Mouse (Mus musculus) ES-E14 (cell line): ENCODE results near the gene Gdpd5.

ENCODE experiments used
- CHD2 ChIP-seq: IDR thresholded peaks from 2 replicates; pipeline ENCODE4 v1.6.1; 2014; ENCODE audit warnings: mild to moderate bottlenecking, low read depth, low read length, inconsistent platforms
- ZC3H11A ChIP-seq: IDR thresholded peaks from 2 replicates; pipeline ENCODE4 v1.6.1; 2012; ENCODE audit warnings: low read depth, mild to moderate bottlenecking, inconsistent platforms, low read length, borderline replicate concordance
- ZNF384 ChIP-seq: IDR thresholded peaks from 2 replicates; pipeline ENCODE4 v1.6.1; 2012; ENCODE audit warnings: low read depth, low read length, inconsistent platforms

- no peak for TF ChIP-seq ZNF384
- no peak for TF ChIP-seq ZC3H11A
- no peak for TF ChIP-seq CHD2
These were observed 96.0 kb downstream of the Gdpd5 start for GRCm38 (mm10) chr7:99477235-99477634.
